Mouse (Mus musculus) midbrain, embryonic 10.5 days (tissue): ENCODE results near the gene Aknad1. TPM values are rescaled to one million over a fixed set of nuclear protein-coding genes. Genes with fewer than 3 reads are reported as not detected.

ENCODE experiments used
- DNase-seq: peaks from one replicate; pipeline ENCODE4 v3.0.0-alpha.2; 2017; ENCODE audit warnings: low spot score
- H3K27ac ChIP-seq: fragments of 300-500 bp; sonication (generic); replicated peaks from 2 replicates; pipeline ENCODE4 v1.5.1; 2016; ENCODE audit warnings: mild to moderate bottlenecking
- H3K27me3 ChIP-seq: fragments of 300-500 bp; sonication (generic); 2 replicates; pipeline ENCODE4 v1.6.1; 2016; ENCODE audit warnings: low read depth, mild to moderate bottlenecking; ENCODE audit not compliant: poor library complexity, severe bottlenecking
- H3K36me3 ChIP-seq: fragments of 300-500 bp; sonication (generic); 2 replicates; pipeline ENCODE4 v1.6.1; 2016; ENCODE audit warnings: mild to moderate bottlenecking, moderate library complexity
- H3K4me1 ChIP-seq: fragments of 300-500 bp; sonication (generic); 2 replicates; pipeline ENCODE4 v1.6.1; 2016
- H3K4me3 ChIP-seq: fragments of 300-500 bp; sonication (generic); 2 replicates; pipeline ENCODE4 v1.5.1; 2016; ENCODE audit warnings: mild to moderate bottlenecking, moderate library complexity
- H3K9me3 ChIP-seq: fragments of 300-500 bp; sonication (generic); replicated peaks from 2 replicates; pipeline ENCODE4 v1.6.1; 2016; ENCODE audit warnings: mild to moderate bottlenecking
- WGBS: fragments of 180-500 bp; shearing (Covaris S2); methylation state at CpG from one replicate; pipeline ENCODE4 v1.1.7; 2016; 5-methylcytosine and 5-hydroxymethylcytosine counted together
- polyA plus RNA-seq: library from polyadenylated mRNA; unstranded; fragments of >200 nt; fragmentation: Nextera tagmentation; extraction: Ambion mirVana; gene quantifications from 2 replicates; pipeline ENCODE4 v1.2.1, GENCODE M21; 2016

Aknad1 gene
- polyA plus RNA-seq, 1 experiment from 2014 or later, result not detected

DNA sequence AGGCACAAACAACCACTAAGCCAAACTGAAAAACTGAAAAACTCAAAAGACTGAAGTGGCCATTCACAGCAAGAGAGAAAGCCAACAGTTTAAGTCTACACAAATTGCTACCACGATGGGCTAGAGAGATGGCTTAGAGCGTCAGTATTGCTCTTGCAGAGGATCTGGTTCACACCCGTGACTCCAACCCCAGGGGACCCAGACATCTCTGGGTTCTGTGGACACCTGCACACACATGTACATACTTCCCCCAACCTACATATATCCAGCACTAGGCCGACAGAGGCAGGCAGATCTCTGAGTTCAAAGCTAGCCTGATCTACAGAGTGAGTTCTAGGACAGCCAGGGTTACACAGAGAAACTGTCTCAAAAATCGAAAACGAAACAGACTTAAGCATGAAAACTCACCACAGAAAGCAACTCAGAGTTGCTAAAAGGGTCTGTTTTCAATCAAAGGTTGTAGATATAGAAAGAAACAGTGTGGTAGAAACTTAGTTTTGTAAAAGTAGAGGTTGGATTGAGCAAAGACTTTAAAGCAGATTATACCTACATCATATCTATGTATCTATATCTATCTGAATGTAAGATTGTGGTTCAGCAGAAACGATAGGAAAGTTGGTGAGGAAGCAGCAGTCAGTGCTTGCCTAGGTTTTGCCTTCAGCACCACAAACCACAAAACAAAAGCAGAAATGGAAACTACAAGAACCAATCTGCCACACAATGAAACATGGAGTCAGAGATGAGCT is 56.3 kb downstream of the Aknad1 start:
- Histone ChIP-seq H3K9me3 (no peaks in the 10 kb centered on the region), H3K27ac (no peak overlapping the region), H3K4me1 (no peaks in the 10 kb centered on the region), H3K4me3 (no peak overlapping the region), H3K36me3 (peaks cover 49% of the 10 kb centered on the region), H3K27me3 (no peaks in the 10 kb centered on the region)
- no peak for DNase-seq
- WGBS, result 93% methylated on average over 7 of the region's 7 CpGs

DNA sequence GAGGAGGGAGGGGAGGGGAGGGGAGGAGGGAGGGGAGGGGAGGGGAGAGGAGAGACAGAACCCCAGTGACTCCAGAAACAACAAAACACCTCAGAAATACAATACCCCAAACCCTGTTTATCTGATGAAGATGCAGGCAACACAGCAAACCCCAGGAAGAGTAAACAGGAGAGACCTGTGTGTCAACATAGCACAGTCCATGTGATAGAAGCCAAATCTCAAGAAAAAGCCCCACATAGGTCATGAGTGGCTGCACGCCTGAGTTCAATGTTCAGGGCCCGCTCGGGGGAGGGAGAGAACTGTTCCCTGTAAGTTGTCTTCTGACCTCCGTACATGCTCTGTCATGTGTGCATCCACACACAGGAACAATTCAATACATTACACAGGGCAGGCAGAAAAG is 56.9 kb downstream of the Aknad1 start:
- no peaks in the 10 kb centered on the region for H3K4me1 ChIP-seq
- H3K9me3 ChIP-seq, result no peaks in the 10 kb centered on the region
- H3K4me3 ChIP-seq, result no peak overlapping the region
- no peak for DNase-seq
- peaks cover 55% of the 10 kb centered on the region for H3K36me3 ChIP-seq
- 95% methylated on average over 4 of the region's 4 CpGs for WGBS
- H3K27ac ChIP-seq, result no peak overlapping the region
- H3K27me3 ChIP-seq, result no peaks in the 10 kb centered on the region

DNA sequence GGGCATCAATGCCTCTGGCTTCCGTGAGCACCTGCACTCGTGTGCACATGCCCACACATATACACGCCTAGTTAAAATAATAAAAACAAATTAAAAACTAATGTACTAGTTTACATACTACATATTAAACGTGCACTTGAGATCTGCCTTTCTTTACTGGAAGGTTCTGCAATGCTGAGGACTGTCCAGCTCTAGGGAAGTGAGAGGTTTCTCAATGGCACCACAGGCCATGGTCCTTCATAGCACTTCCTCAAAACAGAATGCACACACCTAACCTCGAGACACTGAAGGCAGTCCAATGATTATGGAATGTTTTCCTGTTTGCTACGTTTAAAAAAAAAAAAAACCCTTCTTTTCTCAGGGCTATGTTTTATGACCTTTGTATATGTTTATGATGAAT is 58.3 kb downstream of the Aknad1 start:
- Histone ChIP-seq H3K4me3 (no peak overlapping the region), H3K27me3 (no peaks in the 10 kb centered on the region), H3K27ac (no peak overlapping the region), H3K36me3 (peaks cover 61% of the 10 kb centered on the region), H3K4me1 (no peaks in the 10 kb centered on the region), H3K9me3 (no peaks in the 10 kb centered on the region)
- 92% methylated on average over 6 of the region's 6 CpGs for WGBS
- DNase-seq, result no peak

DNA sequence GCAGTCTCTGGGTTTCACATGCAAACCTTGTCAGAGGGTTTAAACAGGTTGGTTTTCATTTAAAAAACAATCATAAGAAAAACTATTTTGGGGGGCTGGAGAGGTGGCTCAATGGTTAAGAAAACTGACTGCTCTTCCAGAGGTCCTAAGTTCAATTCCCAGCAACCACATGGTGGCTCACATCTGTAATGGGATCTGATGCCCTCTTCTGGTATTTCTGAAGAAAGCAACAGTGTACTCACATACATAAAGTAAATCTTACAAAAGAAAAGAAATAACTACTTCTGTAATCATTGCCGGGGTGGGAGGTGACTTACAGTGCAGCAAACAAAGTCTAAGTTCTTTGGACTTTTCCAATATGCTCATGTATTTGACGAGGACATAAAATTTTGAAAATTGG is 58.9 kb downstream of the Aknad1 start:
- Histone ChIP-seq H3K9me3 (no peaks in the 10 kb centered on the region), H3K36me3 (peaks cover 67% of the 10 kb centered on the region)
- WGBS, result 94% methylated on average over 2 of the region's 2 CpGs

DNA sequence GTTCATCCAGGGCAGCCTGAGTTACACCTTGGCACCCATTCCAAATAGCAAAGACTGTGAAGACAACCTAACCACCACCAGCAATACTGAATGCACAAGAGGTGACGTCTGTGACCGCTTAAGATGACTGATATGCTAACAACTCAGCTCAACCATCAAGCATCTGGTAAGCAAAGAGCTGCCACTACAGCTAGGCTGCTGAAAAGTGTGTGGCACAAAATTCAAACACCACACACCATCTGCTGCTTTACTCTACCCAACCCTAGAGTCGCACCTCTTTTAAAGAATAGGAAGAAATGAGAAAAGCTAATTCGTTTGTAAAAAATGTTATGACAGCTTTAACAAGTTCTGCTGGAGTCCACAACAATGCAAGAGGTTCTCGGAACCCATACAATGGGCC is 66.2 kb downstream of the Aknad1 start:
- WGBS, result 88% methylated on average over 5 of the region's 5 CpGs
- Histone ChIP-seq H3K9me3 (no peaks in the 10 kb centered on the region), H3K27ac (no peak overlapping the region), H3K4me3 (no peak overlapping the region), H3K27me3 (no peaks in the 10 kb centered on the region), H3K4me1 (peaks cover 14% of the 10 kb centered on the region; the same call in 1 of the 2 replicates), H3K36me3 (peaks cover 46% of the 10 kb centered on the region)
- no peak for DNase-seq

More for the DNA sequence above, 58.9 kb downstream of the Aknad1 start:
- Histone ChIP-seq H3K27ac (no peak overlapping the region), H3K27me3 (no peaks in the 10 kb centered on the region), H3K4me3 (no peak overlapping the region), H3K4me1 (no peaks in the 10 kb centered on the region)
- DNase-seq, result no peak

DNA sequence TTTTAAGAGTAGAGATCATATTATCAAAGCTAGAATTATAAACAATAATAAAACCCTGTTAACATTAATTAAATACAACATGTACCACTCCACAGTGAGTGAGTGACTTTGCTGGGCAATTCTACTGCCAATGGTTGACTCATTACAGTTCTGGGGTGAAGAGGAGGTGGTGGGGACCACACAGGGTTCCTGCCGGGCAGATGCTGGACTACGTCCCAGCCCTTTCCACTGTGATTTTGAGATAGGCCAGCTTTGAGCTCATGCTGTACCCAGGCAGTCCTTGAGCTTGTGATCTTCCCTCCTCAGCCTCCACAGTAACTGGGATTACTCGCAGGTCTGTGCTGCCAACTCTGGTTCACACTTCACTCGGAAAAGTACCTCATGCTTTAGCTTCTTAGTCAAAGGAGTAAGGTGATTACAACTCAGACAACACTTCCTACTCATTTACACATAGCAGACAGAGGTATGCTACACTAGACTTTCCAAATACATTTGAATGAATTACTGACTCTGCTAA is 71.3 kb downstream of the Aknad1 start:
- Histone ChIP-seq H3K36me3 (peaks cover 22% of the 10 kb centered on the region), H3K27ac (no peak overlapping the region), H3K4me1 (0 out of 2 replicates have a peak, but pooled peaks cover 5% of the 10 kb centered on the region), H3K9me3 (no peaks in the 10 kb centered on the region), H3K4me3 (no peak overlapping the region), H3K27me3 (no peaks in the 10 kb centered on the region)
- no peak for DNase-seq
- 92% methylated on average over 4 of the region's 4 CpGs for WGBS

DNA sequence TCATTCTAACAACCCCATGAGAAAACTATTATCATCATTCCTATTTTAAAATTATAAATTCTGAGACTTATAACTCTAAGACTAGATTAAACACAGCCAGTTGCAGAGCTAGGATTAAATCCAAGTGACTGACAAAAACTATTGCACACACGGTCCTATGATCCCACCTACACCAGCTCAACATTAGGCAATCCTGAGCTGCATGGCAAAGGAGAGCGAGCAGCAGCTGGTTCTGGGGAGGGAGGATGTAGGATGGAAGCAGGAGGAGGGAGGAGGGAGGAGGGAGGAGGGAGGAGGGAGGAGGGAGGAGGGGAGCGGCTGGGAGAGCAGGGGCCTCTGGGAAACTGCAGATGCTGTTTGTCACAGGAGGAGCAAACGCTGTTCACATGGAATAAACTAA is 76.2 kb downstream of the Aknad1 start:
- DNase-seq, result no peak
- Histone ChIP-seq H3K4me3 (no peak overlapping the region), H3K27me3 (no peaks in the 10 kb centered on the region), H3K9me3 (no peaks in the 10 kb centered on the region), H3K4me1 (no peaks in the 10 kb centered on the region), H3K27ac (no peak overlapping the region), H3K36me3 (peaks cover 27% of the 10 kb centered on the region)
- 96% methylated on average over 4 of the region's 4 CpGs for WGBS

DNA sequence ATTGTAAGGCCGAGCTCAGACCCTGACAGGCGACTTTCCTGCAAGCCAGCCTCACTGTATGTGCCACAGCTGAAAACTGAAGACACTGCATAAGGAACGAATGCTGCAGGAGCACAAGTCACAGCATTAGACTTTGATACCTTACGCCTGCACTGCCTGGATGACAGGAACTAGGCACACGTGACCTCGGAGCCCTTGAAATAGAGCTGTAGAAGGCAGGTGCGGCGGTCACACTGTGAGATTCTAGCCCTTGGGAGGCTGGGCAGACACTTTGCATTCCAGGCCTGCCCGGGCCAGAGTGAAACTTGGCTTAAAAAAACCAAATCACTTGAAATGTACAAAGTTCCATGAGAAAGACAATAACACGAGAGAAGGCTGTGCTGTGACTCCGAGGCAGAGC is 91.0 kb downstream of the Aknad1 start:
- no peak overlapping the region for H3K27ac ChIP-seq
- no peaks in the 10 kb centered on the region for H3K4me1 ChIP-seq
- no peaks in the 10 kb centered on the region for H3K27me3 ChIP-seq
- no peaks in the 10 kb centered on the region for H3K9me3 ChIP-seq
- peaks cover 29% of the 10 kb centered on the region for H3K36me3 ChIP-seq
- WGBS, result 91% methylated on average over 11 of the region's 11 CpGs
- H3K4me3 ChIP-seq, result no peak overlapping the region
- DNase-seq, result no peak

DNA sequence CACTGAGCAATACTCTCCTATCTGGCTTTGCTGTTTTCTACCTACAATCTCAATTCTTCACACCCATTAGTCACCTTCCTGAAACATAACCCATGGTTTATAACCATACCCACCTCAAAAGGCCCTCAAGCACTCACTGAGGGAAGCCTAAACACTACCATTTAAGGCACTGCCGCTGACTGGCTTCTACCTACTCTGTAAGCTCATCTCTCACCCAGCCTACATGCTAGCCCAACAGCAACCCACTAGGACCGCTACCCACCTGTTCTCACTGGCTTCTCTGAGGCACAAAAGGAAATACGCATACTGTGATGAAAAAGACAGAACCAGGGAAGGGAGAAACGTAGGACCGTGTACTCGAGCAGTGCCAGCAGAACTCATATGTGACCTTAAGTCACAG is 92.3 kb downstream of the Aknad1 start:
- H3K4me1 ChIP-seq, result no peaks in the 10 kb centered on the region
- peaks cover 19% of the 10 kb centered on the region for H3K36me3 ChIP-seq
- H3K4me3 ChIP-seq, result no peak overlapping the region
- no peaks in the 10 kb centered on the region for H3K9me3 ChIP-seq
- 94% methylated on average over 6 of the region's 6 CpGs for WGBS
- no peak overlapping the region for H3K27ac ChIP-seq
- no peak for DNase-seq
- no peaks in the 10 kb centered on the region for H3K27me3 ChIP-seq

Other genes with a start within 250 kb of the Aknad1 start
- gene 1700013F07Rik, start 205.5 kb upstream of the Aknad1 start, polyA plus RNA-seq, result 0.49 and 0.63 TPM in 2 replicates
- gene 5330417C22Rik, start 203.1 kb upstream of the Aknad1 start, polyA plus RNA-seq, result 2.6 and 3.2 TPM in 2 replicates
- 38.6 and 50.8 TPM in 2 replicates for gene Tmem167b, start 177.2 kb upstream of the Aknad1 start, polyA plus RNA-seq
- gene Taf13, start 168.0 kb upstream of the Aknad1 start, polyA plus RNA-seq, result 72.9 and 78.3 TPM in 2 replicates
- gene Wdr47, start 148.4 kb upstream of the Aknad1 start, polyA plus RNA-seq, result 23.6 and 36.5 TPM in 2 replicates
- 77.5 and 78.8 TPM in 2 replicates for gene Clcc1, start 85.7 kb upstream of the Aknad1 start, polyA plus RNA-seq
- 90.8 and 100 TPM in 2 replicates for gene Gpsm2, start 17.3 kb upstream of the Aknad1 start, polyA plus RNA-seq
- 24.1 and 26.7 TPM in 2 replicates for gene Stxbp3, start 100.9 kb downstream of the Aknad1 start, polyA plus RNA-seq
- gene Fndc7, start 150.3 kb downstream of the Aknad1 start, polyA plus RNA-seq, result 0.06 TPM in 1 of 2 replicates, not detected in the other
- gene Prpf38b, start 172.1 kb downstream of the Aknad1 start, polyA plus RNA-seq, result 67.2 and 68.3 TPM in 2 replicates
- 0.62 and 0.67 TPM in 2 replicates for gene Henmt1, start 200.2 kb downstream of the Aknad1 start, polyA plus RNA-seq
- not detected in 2 replicates for gene Gm9857, start 200.8 kb downstream of the Aknad1 start, polyA plus RNA-seq